Mouse (Mus musculus) adrenal gland, adult 2 months (tissue): ENCODE results near the gene Epn3. TPM values are rescaled to one million over a fixed set of nuclear protein-coding genes. Genes with fewer than 3 reads are reported as not detected.

ENCODE experiments used
- polyA plus RNA-seq: library from polyadenylated mRNA; depleted of rRNA; stranded (reverse); fragments of >200 nt; gene quantifications from 2 replicates; pipeline ENCODE4 v1.2.3, GENCODE M21; 2012; rRNA removed
- total RNA-seq, 2 experiments: library from RNA; stranded (reverse); gene quantifications; 2 replicates each; pipeline ENCODE4 v1.2.3; 2021

Epn3 gene
- total and polyA plus RNA-seq, 3 experiments, result 23.0 to 40.4 (median 23.3) TPM

Other genes starting within 250 kb of the Epn3 start
- not detected for gene Gm21885, start 218.1 kb downstream of the Epn3 start, total RNA-seq
- gene Gm21885, start 218.1 kb downstream of the Epn3 start, polyA plus RNA-seq, result not detected in 2 replicates
- 10 to 100 TPM; 59.5 to 63.7 TPM for gene Luc7l3, start 178.0 kb downstream of the Epn3 start, total RNA-seq
- 2.3 and 2.6 TPM in 2 replicates for gene Luc7l3, start 178.0 kb downstream of the Epn3 start, polyA plus RNA-seq
- 100 to 1,000 TPM; 163 to 189 TPM for gene Ankrd40, start 172.0 kb downstream of the Epn3 start, total RNA-seq
- gene Ankrd40, start 172.0 kb downstream of the Epn3 start, polyA plus RNA-seq, result 175 and 195 TPM in 2 replicates
- gene Abcc3, start 107.0 kb downstream of the Epn3 start, total RNA-seq, result 1 to 10 TPM; 6.2 to 7.5 TPM
- gene Abcc3, start 107.0 kb downstream of the Epn3 start, polyA plus RNA-seq, result 5.8 and 5.9 TPM in 2 replicates
- under 1 TPM; 0.61 to 0.69 TPM for gene Cacna1g, start 25.8 kb downstream of the Epn3 start, total RNA-seq
- gene Cacna1g, start 25.8 kb downstream of the Epn3 start, polyA plus RNA-seq, result 2.7 and 3.5 TPM in 2 replicates
- gene Spata20, start 13.8 kb downstream of the Epn3 start, total RNA-seq, result not detected
- not detected in 2 replicates for gene Spata20, start 13.8 kb downstream of the Epn3 start, polyA plus RNA-seq
- gene Mycbpap, start 21.8 kb upstream of the Epn3 start, total RNA-seq, result 1 to 10 TPM; 3.8 to 6.7 TPM
- 0.49 and 0.84 TPM in 2 replicates for gene Mycbpap, start 21.8 kb upstream of the Epn3 start, polyA plus RNA-seq
- gene Rsad1, start 49.3 kb upstream of the Epn3 start, total RNA-seq, result 10 to 100 TPM in 1 of 2 experiments, 1 to 10 TPM in 1; 8.4 to 13.4 TPM
- 25.8 and 27.0 TPM in 2 replicates for gene Rsad1, start 49.3 kb upstream of the Epn3 start, polyA plus RNA-seq
- gene Chad, start 65.1 kb upstream of the Epn3 start, total RNA-seq, result not detected
- gene Chad, start 65.1 kb upstream of the Epn3 start, polyA plus RNA-seq, result 0.06 and 0.13 TPM in 2 replicates
- 100 to 1,000 TPM; 146 to 155 TPM for gene Acsf2, start 101.9 kb upstream of the Epn3 start, total RNA-seq
- gene Acsf2, start 101.9 kb upstream of the Epn3 start, polyA plus RNA-seq, result 149 and 167 TPM in 2 replicates
- gene Lrrc59, start 129.8 kb upstream of the Epn3 start, total RNA-seq, result 100 to 1,000 TPM; 119 to 128 TPM
- 51.9 and 66.4 TPM in 2 replicates for gene Lrrc59, start 129.8 kb upstream of the Epn3 start, polyA plus RNA-seq
- 10 to 100 TPM; 78.0 to 91.6 TPM for gene Mrpl27, start 153.8 kb upstream of the Epn3 start, total RNA-seq
- 12.3 and 14.2 TPM in 2 replicates for gene Mrpl27, start 153.8 kb upstream of the Epn3 start, polyA plus RNA-seq
- gene Eme1, start 154.0 kb upstream of the Epn3 start, total RNA-seq, result under 1 TPM; 0.29 to 0.31 TPM
- gene Eme1, start 154.0 kb upstream of the Epn3 start, polyA plus RNA-seq, result 0.18 and 0.21 TPM in 2 replicates
- 10 to 100 TPM; 11.5 to 19.0 TPM for gene Xylt2, start 177.5 kb upstream of the Epn3 start, total RNA-seq
- gene Xylt2, start 177.5 kb upstream of the Epn3 start, polyA plus RNA-seq, result 51.7 and 60.4 TPM in 2 replicates
- gene Gm11541, start 204.5 kb upstream of the Epn3 start, total RNA-seq, result not detected
- not detected in 2 replicates for gene Gm11541, start 204.5 kb upstream of the Epn3 start, polyA plus RNA-seq
- under 1 TPM; 0.31 to 0.40 TPM for gene Cdc34b, start 241.8 kb upstream of the Epn3 start, total RNA-seq
- gene Cdc34b, start 241.8 kb upstream of the Epn3 start, polyA plus RNA-seq, result 0.10 and 0.55 TPM in 2 replicates